Mouse (Mus musculus) gastrocnemius, adult 2 months (tissue): ENCODE data around the gene Nptx1. TPM values are rescaled to one million over a fixed set of nuclear protein-coding genes. Genes with fewer than 3 reads are reported as not detected.

Experiments
- DNase-seq: peaks from one replicate; pipeline ENCODE4 v3.0.0; 2022
- H3K27ac ChIP-seq: fragments of 200-600 bp; 2 replicates; pipeline ENCODE4 v1.8.1; 2022; ENCODE audit warnings: mild to moderate bottlenecking
- H3K4me3 ChIP-seq: fragments of 200-600 bp; 2 replicates; pipeline ENCODE4 v1.8.1; 2022; ENCODE audit warnings: mild to moderate bottlenecking, moderate library complexity
- CTCF ChIP-seq: fragments of 200-600 bp; IDR thresholded peaks from 2 replicates; pipeline ENCODE4 v1.8.1; 2022; ENCODE audit warnings: antibody characterized with exemption, mild to moderate bottlenecking, moderate library complexity
- intact Hi-C: fragments of 180-260 bp; cut with DNase I; formaldehyde crosslinking; loops from one replicate; pipeline ENCODE4 v1.15.1; 2025
- total RNA-seq, 2 experiments: library from RNA; stranded (reverse); gene quantifications; 2 replicates each; pipeline ENCODE4 v1.2.3; 2021

Gene Nptx1
- total RNA-seq, 2 experiments from 2014 or later, result not detected

DNA sequence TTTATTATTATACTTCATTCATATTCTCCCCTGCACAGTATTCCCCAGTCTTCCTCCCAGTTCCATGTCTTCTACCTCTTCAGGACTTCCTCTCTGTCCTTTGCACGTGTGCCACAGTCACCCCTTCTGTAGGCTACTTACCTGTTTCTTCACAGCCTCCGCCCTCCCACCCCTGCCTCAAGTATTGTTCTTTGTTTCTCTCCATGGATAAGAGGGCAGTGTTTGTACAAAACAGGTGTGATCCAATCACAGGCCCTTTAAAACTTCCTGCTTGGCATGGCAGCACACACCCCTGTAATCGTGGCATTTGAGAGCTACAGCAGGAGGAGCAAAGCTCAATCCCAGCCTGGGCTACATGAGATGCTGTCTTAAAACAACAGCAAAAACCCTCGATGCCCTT is 54.0 kb downstream of the Nptx1 start:
- DNase-seq, result no peak
- no peak for TF ChIP-seq CTCF
- Histone ChIP-seq H3K4me3 (no peak overlapping the region), H3K27ac (no peak overlapping the region)
- intact Hi-C loops, result loop anchor here (5.0 kb wide), 1 partner anchor 156 kb away; no protein-coding TSS in a partner anchor

DNA sequence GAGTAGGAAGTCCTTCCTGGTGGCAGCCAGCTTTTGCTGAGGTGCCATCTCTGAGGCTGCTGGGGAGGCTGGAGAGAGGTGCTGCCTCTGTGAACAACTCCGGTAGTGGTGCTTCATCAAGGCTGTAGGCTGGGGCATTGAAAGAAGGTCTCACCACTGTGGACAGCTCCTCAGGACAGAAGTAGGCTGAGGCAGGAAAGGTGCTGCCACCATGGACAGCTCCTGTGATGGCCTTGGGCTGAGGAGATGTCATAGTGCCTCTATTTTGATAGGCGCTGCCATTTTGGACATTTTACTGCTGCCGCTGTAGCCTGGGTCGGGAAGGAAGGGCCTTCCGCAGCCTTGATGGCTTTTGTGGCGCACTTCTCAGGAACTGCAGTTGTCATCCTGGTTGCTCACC is 54.7 kb downstream of the Nptx1 start:
- no peak for DNase-seq
- intact Hi-C loops, result loop anchor here (5.0 kb wide), 1 partner anchor 156 kb away; no protein-coding TSS in a partner anchor
- no peak for TF ChIP-seq CTCF
- H3K4me3 ChIP-seq, result no peak overlapping the region
- H3K27ac ChIP-seq, result no peak overlapping the region

DNA sequence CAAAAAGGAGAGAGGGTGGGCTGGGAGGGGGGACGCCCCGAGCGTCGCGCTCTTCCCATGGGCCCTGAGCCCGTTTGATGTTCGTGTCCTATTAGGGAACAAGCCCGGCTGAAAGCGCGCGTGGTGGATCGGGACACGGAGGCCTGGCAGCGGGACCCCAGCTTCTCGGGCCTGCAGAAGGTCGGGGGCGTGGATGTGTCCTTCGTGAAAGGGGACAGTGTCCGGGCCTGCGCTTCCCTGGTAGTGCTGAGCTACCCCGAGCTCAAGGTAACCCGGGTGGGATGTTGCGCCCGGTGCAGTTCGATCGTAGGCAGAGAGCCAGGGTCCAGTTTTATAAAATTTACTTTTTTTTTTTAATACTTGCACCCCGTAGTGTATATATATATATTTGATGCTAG is 55.9 kb downstream of the Nptx1 start:
- intact Hi-C loops, result loop anchor here (5.0 kb wide), 1 partner anchor 154 kb away; no protein-coding TSS in a partner anchor
- no peak for DNase-seq
- Histone ChIP-seq H3K27ac (peak overlapping the region; percentile 99), H3K4me3 (peak overlapping the region; percentile 93)
- TF ChIP-seq CTCF, result no peak

GRCm38 (mm10) chr11:119490861-119491689 is 56.5 kb downstream of the Nptx1 start, which contains the start of gene Endov:
TSS of gene Endov (plus strand) at chr11:119491347.
- peak; percentile 99 for DNase-seq
- peak within 1 kb of the TSS; percentile 93 for H3K4me3 ChIP-seq
- intact Hi-C loops, result loop anchor here (5.0 kb wide), 1 partner anchor 154 kb away; no protein-coding TSS in a partner anchor
- no peak; the same call in none of the 2 replicates for TF ChIP-seq CTCF
- H3K27ac ChIP-seq, result peak within 1 kb of the TSS; percentile 99

Other genes starting within 250 kb of the Nptx1 start
- gene Eif4a3, start 247.7 kb downstream of the Nptx1 start, total RNA-seq, result 10 to 100 TPM; 42.1 to 51.6 TPM
- under 1 TPM; 0.33 to 0.54 TPM for gene Card14, start 240.0 kb downstream of the Nptx1 start, total RNA-seq
- 1 to 10 TPM; 2.7 to 3.0 TPM for gene Sgsh, start 192.2 kb downstream of the Nptx1 start, total RNA-seq
- 1 to 10 TPM; 1.9 to 2.8 TPM for gene Slc26a11, start 192.2 kb downstream of the Nptx1 start, total RNA-seq
- gene Rnf213, start 154.7 kb downstream of the Nptx1 start, total RNA-seq, result 1 to 10 TPM; 4.1 to 6.9 TPM
- 1 to 10 TPM; 4.3 to 4.5 TPM for gene Endov, start 56.4 kb downstream of the Nptx1 start, total RNA-seq
- 10 to 100 TPM; 24.9 to 32.5 TPM for gene Rptor, start 55.2 kb upstream of the Nptx1 start, total RNA-seq